Mouse (Mus musculus) left cerebral cortex, adult 6 months (tissue): ENCODE data around the gene Lhx9. TPM values are rescaled to one million over a fixed set of nuclear protein-coding genes. Genes with fewer than 3 reads are reported as not detected.

ENCODE experiments used
- long read RNA-seq, 2 experiments: library from polyadenylated mRNA; unstranded; transcript quantifications; one replicate each; pipeline ENCODE4 v2.0.0; 2019 to 2020
- polyA plus RNA-seq: library from polyadenylated mRNA; unstranded; fragments of <200 nt; fragmentation: Nextera tagmentation; gene quantifications from 2 replicates; pipeline ENCODE4 v1.2.3, GENCODE M21; 2021

Lhx9 gene
- polyA plus RNA-seq: 0.14 and 0.17 TPM in 2 replicates
- long read RNA-seq, experiment 1, full-length matches to known transcripts: 1 of 1 reads
- long read RNA-seq, experiment 1, partial matches to known transcripts: 0 of 1 reads
- long read RNA-seq, experiment 1, other reads (novel, unspliced or antisense): 0 of 1 reads
- long read RNA-seq, experiment 2: 0 reads

GRCm38 (mm10) chr1:138848511-138849109 lies at the start of gene Lhx9:
TSS of gene Lhx9 (minus strand) at chr1:138848577.

GRCm38 (mm10) chr1:138856101-138856950 lies 7.9 kb upstream of the Lhx9 start, which contains the start of gene 2310009B15Rik:
TSS of gene 2310009B15Rik (minus strand) at chr1:138856852.

Other genes starting within 250 kb of the Lhx9 start
- 16.2 and 17.0 TPM in 2 replicates for gene Nek7, start 228.4 kb downstream of the Lhx9 start, polyA plus RNA-seq
- gene 2310009B15Rik, start 8.3 kb upstream of the Lhx9 start, polyA plus RNA-seq: 69.0 and 81.3 TPM in 2 replicates
- gene Dennd1b, start 114.9 kb upstream of the Lhx9 start, polyA plus RNA-seq: 2.0 and 2.3 TPM in 2 replicates